Mouse (Mus musculus) embryonic fibroblast, embryonic 13.5 days (primary cell): ENCODE measurements around the gene Fcho1.

ENCODE experiments used
- CTCF ChIP-seq: IDR thresholded peaks from 2 replicates; pipeline ENCODE4 v1.5.1; 2011; ENCODE audit warnings: mild to moderate bottlenecking, control low read depth, low read length, moderate library complexity, borderline replicate concordance; ENCODE audit not compliant: insufficient read depth
- POLR2A ChIP-seq: IDR thresholded peaks from 2 replicates; pipeline ENCODE4 v1.6.1; 2011; ENCODE audit warnings: low read depth, mild to moderate bottlenecking, control low read depth, low read length, moderate library complexity

GRCm38 (mm10) chr8:71671549-71671965 is 54.0 kb downstream of the Fcho1 start, which contains the start of gene Unc13a:
- TF ChIP-seq CTCF (no peak), POLR2A (peak; percentile 74)
